In genomic region chr8:48527418-48527817, GRCm38 (mm10) we compare ENCODE assay signal across 10 mouse cellular contexts.
DNase-seq lines count a peak whose midpoint lies in the region; ATAC-seq and TF ChIP-seq lines count a peak whose summit lies in the region.
"Had no signal": no experiment of that assay in that cellular context is flagged by ENCODE, and none has a peak within 500 bp of the region (broad histone marks: within the 10 kb centered on the region; RNA-seq: fewer than 3 reads in every experiment).

No protein-coding gene starts in this region.

- no peak for ATAC-seq in heart, embryonic 11.5 days (replicated peaks; ENCODE audit: insufficient number of reproducible peaks, low FRiP score, low TSS enrichment)
- ATAC-seq in lung, embryonic 14.5 days (ENCODE audit: insufficient read depth), result no peak
- ATAC-seq in stomach, postnatal 0 days (ENCODE audit: low FRiP score, low TSS enrichment), result no peak
- no peak for ATAC-seq in forebrain, embryonic 16.5 days

- H3K27me3 ChIP-seq in heart, embryonic 11.5 days (ENCODE audit: control insufficient read depth, insufficient read depth, low read length), result no peaks in the 10 kb centered on the region
- H3K27me3 ChIP-seq in lung, embryonic 14.5 days (ENCODE audit: insufficient read depth, low read length), result no peaks in the 10 kb centered on the region
- no peaks in the 10 kb centered on the region for H3K27me3 ChIP-seq in stomach, postnatal 0 days (ENCODE audit: control insufficient read depth, insufficient read depth, low read length)
- H3K27me3 ChIP-seq in forebrain, embryonic 16.5 days (replicated peaks; ENCODE audit: control insufficient read depth, insufficient read depth, low read length), result no peaks in the 10 kb centered on the region
- H3K27me3 ChIP-seq: hindbrain, embryonic 12.5 days; lung, embryonic 15.5 days had no signal

- TF ChIP-seq CTCF in lung, embryonic 14.5 days (IDR thresholded peaks at IDR 0.05; ENCODE audit: low read depth), result peak; percentile 53
- TF ChIP-seq CTCF in stomach, postnatal 0 days (IDR thresholded peaks at IDR 0.05; ENCODE audit: low read depth), result peak; percentile 69

- intact Hi-C loops in heart, postnatal 10 days (cut with DNase I), result loop anchor here (1.0 to 10.0 kb wide), 3 partner anchors 305 to 663 kb away; no protein-coding TSS in a partner anchor

- no peak overlapping the region for H3K9ac ChIP-seq in heart, embryonic 11.5 days (ENCODE audit: low read depth, low read length)
- H3K9ac ChIP-seq in lung, embryonic 14.5 days, result no peak overlapping the region
- H3K9ac ChIP-seq in stomach, postnatal 0 days (ENCODE audit: low read length), result no peak overlapping the region
- no peak overlapping the region for H3K9ac ChIP-seq in forebrain, embryonic 16.5 days (replicated peaks; ENCODE audit: low read depth, low read length)
- H3K9ac ChIP-seq: hindbrain, embryonic 12.5 days; lung, embryonic 15.5 days had no signal

- DNase-seq in heart, postnatal 10 days, result peak; percentile 21 to 45
- peak; percentile 82 for DNase-seq in lung, embryonic 14.5 days
- DNase-seq in lung, postnatal 14 days, result no peak
- peak; percentile 61 for DNase-seq in brain, adult 2 months (ENCODE audit: low read depth, low spot score)
- DNase-seq in stomach, postnatal 0 days (ENCODE audit: low spot score), result no peak
- DNase-seq: layer of hippocampus, postnatal 36 days had no signal

- no peak overlapping the region for H3K27ac ChIP-seq in heart, embryonic 11.5 days (ENCODE audit: low read depth, low read length)
- no peak overlapping the region for H3K27ac ChIP-seq in lung, embryonic 14.5 days (ENCODE audit: low read depth)
- no peak overlapping the region for H3K27ac ChIP-seq in stomach, postnatal 0 days (replicated peaks)
- no peak overlapping the region for H3K27ac ChIP-seq in forebrain, embryonic 16.5 days (ENCODE audit: low read length)
- H3K27ac ChIP-seq: hindbrain, embryonic 12.5 days; lung, embryonic 15.5 days had no signal

- H3K36me3 ChIP-seq in heart, embryonic 11.5 days (ENCODE audit: control insufficient read depth, insufficient read depth, low read length), result no peaks in the 10 kb centered on the region
- H3K36me3 ChIP-seq in lung, embryonic 14.5 days (ENCODE audit: insufficient read depth), result no peaks in the 10 kb centered on the region
- H3K36me3 ChIP-seq in stomach, postnatal 0 days (ENCODE audit: control insufficient read depth, insufficient read depth, low read length), result no peaks in the 10 kb centered on the region
- no peaks in the 10 kb centered on the region for H3K36me3 ChIP-seq in forebrain, embryonic 16.5 days (ENCODE audit: control insufficient read depth, insufficient read depth)
- H3K36me3 ChIP-seq: hindbrain, embryonic 12.5 days; lung, embryonic 15.5 days had no signal

- 30% methylated on average over 6 of the region's 6 CpGs for WGBS in heart, embryonic 11.5 days (ENCODE audit: insufficient replicate concordance)
- WGBS in lung, embryonic 14.5 days, result 27% methylated on average over 6 of the region's 6 CpGs
- 19% methylated on average over 6 of the region's 6 CpGs for WGBS in stomach, postnatal 0 days
- 22% methylated on average over 6 of the region's 6 CpGs for WGBS in forebrain, embryonic 16.5 days

- no peak for TF ChIP-seq EP300 in stomach, postnatal 0 days (optimal IDR thresholded peaks at IDR 0.05)

- no peak overlapping the region for H3K4me3 ChIP-seq in heart, embryonic 11.5 days (ENCODE audit: low read depth, low read length)
- no peak overlapping the region for H3K4me3 ChIP-seq in lung, embryonic 14.5 days (ENCODE audit: low read depth, low read length)
- H3K4me3 ChIP-seq in stomach, postnatal 0 days (ENCODE audit: low read depth, low read length), result no peak overlapping the region
- H3K4me3 ChIP-seq in forebrain, embryonic 16.5 days (replicated peaks; ENCODE audit: low read length), result no peak overlapping the region
- H3K4me3 ChIP-seq: hindbrain, embryonic 12.5 days; lung, embryonic 15.5 days had no signal

- H3K4me2 ChIP-seq in heart, embryonic 11.5 days, result no peak overlapping the region
- no peak overlapping the region for H3K4me2 ChIP-seq in lung, embryonic 14.5 days
- no peak overlapping the region for H3K4me2 ChIP-seq in stomach, postnatal 0 days (replicated peaks; ENCODE audit: low read depth)
- no peak overlapping the region for H3K4me2 ChIP-seq in forebrain, embryonic 16.5 days (ENCODE audit: low read length)
- H3K4me2 ChIP-seq: hindbrain, embryonic 12.5 days; lung, embryonic 15.5 days had no signal

- no peaks in the 10 kb centered on the region for H3K4me1 ChIP-seq in heart, embryonic 11.5 days (ENCODE audit: control insufficient read depth, insufficient read depth, low read length)
- no peaks in the 10 kb centered on the region for H3K4me1 ChIP-seq in lung, embryonic 14.5 days (ENCODE audit: insufficient read depth)
- no peaks in the 10 kb centered on the region for H3K4me1 ChIP-seq in stomach, postnatal 0 days (replicated peaks; ENCODE audit: control insufficient read depth, insufficient read depth)
- H3K4me1 ChIP-seq in forebrain, embryonic 16.5 days (replicated peaks; ENCODE audit: control insufficient read depth, insufficient read depth, low read length), result no peaks in the 10 kb centered on the region
- H3K4me1 ChIP-seq: lung, embryonic 15.5 days had no signal

- no peaks in the 10 kb centered on the region for H3K9me3 ChIP-seq in heart, embryonic 11.5 days (replicated peaks; ENCODE audit: control insufficient read depth, low read length)
- no peaks in the 10 kb centered on the region for H3K9me3 ChIP-seq in lung, embryonic 14.5 days (ENCODE audit: low read depth, low read length)
- H3K9me3 ChIP-seq in stomach, postnatal 0 days (ENCODE audit: control insufficient read depth, low read length), result no peaks in the 10 kb centered on the region
- no peaks in the 10 kb centered on the region for H3K9me3 ChIP-seq in forebrain, embryonic 16.5 days (ENCODE audit: control insufficient read depth, low read length)
- H3K9me3 ChIP-seq: hindbrain, embryonic 12.5 days; lung, embryonic 15.5 days had no signal

Comparison
In these comparisons a context has a peak if more than half of its experiments do, and no peak if none do; other contexts are left out.
1. DNase-seq: peak in heart, postnatal 10 days (2 of 2), lung, embryonic 14.5 days (single experiment) and brain, adult 2 months (single experiment); none in lung, postnatal 14 days (single experiment) and stomach, postnatal 0 days (single experiment).